Mouse (Mus musculus): ENCODE data around the gene Adcy7. TPM values are rescaled to one million over a fixed set of nuclear protein-coding genes. Genes with fewer than 3 reads are reported as not detected.

The Adcy7 gene
- polyA plus RNA-seq, 1 experiment from 2014 or later: 2.2 TPM

DNA sequence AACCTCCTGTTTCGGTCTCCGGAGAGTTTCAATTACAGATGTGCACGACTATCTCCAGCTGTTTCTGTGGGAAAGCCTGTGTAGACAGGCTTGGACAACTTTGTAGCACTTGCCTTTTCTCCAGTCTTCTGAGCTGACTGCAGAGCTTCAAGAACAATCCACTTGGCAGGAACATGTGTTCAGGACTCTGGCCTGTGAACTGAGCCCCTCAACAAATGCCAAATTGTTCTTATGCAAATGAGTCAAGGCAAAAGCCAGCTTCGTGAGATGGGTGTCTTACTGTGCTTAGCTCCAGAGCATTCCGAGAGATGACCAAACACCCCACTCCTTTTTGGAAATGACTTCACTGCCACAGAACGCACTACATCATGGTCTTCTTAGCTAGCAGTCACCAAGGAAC, 56.5 kb downstream of the Adcy7 start:
- no peak overlapping the region for H3K4me2 ChIP-seq (ENCODE audit: low read depth, low read length)
- H3K9ac ChIP-seq (replicated peaks; ENCODE audit: low read depth, low read length): no peak overlapping the region
- H3K4me1 ChIP-seq (ENCODE audit: control insufficient read depth, insufficient read depth, low read length): no peaks in the 10 kb centered on the region
- H3K36me3 ChIP-seq (ENCODE audit: control insufficient read depth, insufficient read depth, low read length): peaks cover 33% of the 10 kb centered on the region
- no peak for ATAC-seq (ENCODE audit: low read depth)
- 80% methylated on average over 6 of the region's 6 CpGs for WGBS
- no peak overlapping the region for H3K4me3 ChIP-seq (ENCODE audit: low read depth, low read length)
- H3K27me3 ChIP-seq (ENCODE audit: control insufficient read depth, insufficient read depth, low read length): no peaks in the 10 kb centered on the region
- H3K27ac ChIP-seq (ENCODE audit: low read depth, low read length): no peak overlapping the region
- no peaks in the 10 kb centered on the region for H3K9me3 ChIP-seq (ENCODE audit: control insufficient read depth, low read length)

- Histone ChIP-seq H3K9ac (replicated peaks; ENCODE audit: low read depth, low read length) (no peak overlapping the region), H3K9me3 (ENCODE audit: control insufficient read depth, low read length) (no peaks in the 10 kb centered on the region), H3K4me1 (ENCODE audit: control insufficient read depth, insufficient read depth, low read length) (no peaks in the 10 kb centered on the region), H3K27me3 (ENCODE audit: control insufficient read depth, insufficient read depth, low read length) (no peaks in the 10 kb centered on the region), H3K27ac (ENCODE audit: low read depth, low read length) (no peak overlapping the region), H3K36me3 (ENCODE audit: control insufficient read depth, insufficient read depth, low read length) (peaks cover 43% of the 10 kb centered on the region), H3K4me3 (ENCODE audit: low read depth, low read length) (no peak overlapping the region), H3K4me2 (ENCODE audit: low read depth, low read length) (no peak overlapping the region)
- ATAC-seq (ENCODE audit: low read depth): no peak
- 97% methylated on average over 3 of the region's 3 CpGs for WGBS
Observed at GRCm38 (mm10) chr8:88330816-88331215, 58.6 kb downstream of the Adcy7 start.

GRCm38 (mm10) chr8:88334384-88334783, 62.2 kb downstream of the Adcy7 start:
- peaks cover 46% of the 10 kb centered on the region for H3K36me3 ChIP-seq (ENCODE audit: control insufficient read depth, insufficient read depth, low read length)
- no peak for ATAC-seq (ENCODE audit: low read depth)
- H3K27ac ChIP-seq (ENCODE audit: low read depth, low read length): no peak overlapping the region
- H3K9me3 ChIP-seq (ENCODE audit: control insufficient read depth, low read length): no peaks in the 10 kb centered on the region
- H3K4me2 ChIP-seq (ENCODE audit: low read depth, low read length): no peak overlapping the region
- no peaks in the 10 kb centered on the region for H3K27me3 ChIP-seq (ENCODE audit: control insufficient read depth, insufficient read depth, low read length)
- no peak overlapping the region for H3K4me3 ChIP-seq (ENCODE audit: low read depth, low read length)
- no peaks in the 10 kb centered on the region for H3K4me1 ChIP-seq (ENCODE audit: control insufficient read depth, insufficient read depth, low read length)
- 93% methylated on average over 2 of the region's 2 CpGs for WGBS
- H3K9ac ChIP-seq (replicated peaks; ENCODE audit: low read depth, low read length): no peak overlapping the region

- Histone ChIP-seq H3K27ac (ENCODE audit: low read depth, low read length) (no peak overlapping the region), H3K4me2 (ENCODE audit: low read depth, low read length) (no peak overlapping the region), H3K4me3 (ENCODE audit: low read depth, low read length) (no peak overlapping the region), H3K27me3 (ENCODE audit: control insufficient read depth, insufficient read depth, low read length) (no peaks in the 10 kb centered on the region), H3K36me3 (ENCODE audit: control insufficient read depth, insufficient read depth, low read length) (peaks cover 52% of the 10 kb centered on the region), H3K9ac (replicated peaks; ENCODE audit: low read depth, low read length) (no peak overlapping the region), H3K4me1 (ENCODE audit: control insufficient read depth, insufficient read depth, low read length) (no peaks in the 10 kb centered on the region), H3K9me3 (ENCODE audit: control insufficient read depth, low read length) (no peaks in the 10 kb centered on the region)
- ATAC-seq (ENCODE audit: low read depth): no peak
- WGBS: 92% methylated on average over 3 of the region's 3 CpGs
Observed at GRCm38 (mm10) chr8:88334975-88335374, 62.8 kb downstream of the Adcy7 start.

DNA sequence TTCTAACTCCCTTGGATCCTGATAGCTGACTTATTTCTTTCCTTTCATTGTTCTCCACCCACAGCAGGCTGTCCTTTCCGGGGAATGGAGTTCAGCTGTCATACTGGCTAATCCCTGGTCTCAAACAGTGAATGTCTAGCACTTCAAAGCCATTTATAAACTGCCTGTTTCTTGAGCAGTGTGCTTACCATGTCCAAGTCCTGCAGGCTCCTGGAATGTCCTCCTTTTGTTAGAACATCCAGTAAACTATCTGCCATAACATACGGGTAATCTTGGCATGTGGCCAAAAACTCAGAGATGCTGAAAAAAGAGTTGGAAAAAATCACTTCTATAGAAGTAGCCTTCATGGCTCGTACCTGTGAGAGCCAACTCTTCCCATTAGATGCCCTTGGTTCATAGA, 67.0 kb downstream of the Adcy7 start:
- no peak overlapping the region for H3K4me2 ChIP-seq (ENCODE audit: low read depth, low read length)
- H3K27me3 ChIP-seq (ENCODE audit: control insufficient read depth, insufficient read depth, low read length): no peaks in the 10 kb centered on the region
- WGBS: 67% methylated on average over 3 of the region's 3 CpGs
- no peak for ATAC-seq (ENCODE audit: low read depth)
- H3K9ac ChIP-seq (replicated peaks; ENCODE audit: low read depth, low read length): no peak overlapping the region
- no peak overlapping the region for H3K27ac ChIP-seq (ENCODE audit: low read depth, low read length)
- no peaks in the 10 kb centered on the region for H3K4me1 ChIP-seq (ENCODE audit: control insufficient read depth, insufficient read depth, low read length)
- H3K4me3 ChIP-seq (ENCODE audit: low read depth, low read length): no peak overlapping the region
- no peaks in the 10 kb centered on the region for H3K9me3 ChIP-seq (ENCODE audit: control insufficient read depth, low read length)
- H3K36me3 ChIP-seq (ENCODE audit: control insufficient read depth, insufficient read depth, low read length): peaks cover 64% of the 10 kb centered on the region

DNA sequence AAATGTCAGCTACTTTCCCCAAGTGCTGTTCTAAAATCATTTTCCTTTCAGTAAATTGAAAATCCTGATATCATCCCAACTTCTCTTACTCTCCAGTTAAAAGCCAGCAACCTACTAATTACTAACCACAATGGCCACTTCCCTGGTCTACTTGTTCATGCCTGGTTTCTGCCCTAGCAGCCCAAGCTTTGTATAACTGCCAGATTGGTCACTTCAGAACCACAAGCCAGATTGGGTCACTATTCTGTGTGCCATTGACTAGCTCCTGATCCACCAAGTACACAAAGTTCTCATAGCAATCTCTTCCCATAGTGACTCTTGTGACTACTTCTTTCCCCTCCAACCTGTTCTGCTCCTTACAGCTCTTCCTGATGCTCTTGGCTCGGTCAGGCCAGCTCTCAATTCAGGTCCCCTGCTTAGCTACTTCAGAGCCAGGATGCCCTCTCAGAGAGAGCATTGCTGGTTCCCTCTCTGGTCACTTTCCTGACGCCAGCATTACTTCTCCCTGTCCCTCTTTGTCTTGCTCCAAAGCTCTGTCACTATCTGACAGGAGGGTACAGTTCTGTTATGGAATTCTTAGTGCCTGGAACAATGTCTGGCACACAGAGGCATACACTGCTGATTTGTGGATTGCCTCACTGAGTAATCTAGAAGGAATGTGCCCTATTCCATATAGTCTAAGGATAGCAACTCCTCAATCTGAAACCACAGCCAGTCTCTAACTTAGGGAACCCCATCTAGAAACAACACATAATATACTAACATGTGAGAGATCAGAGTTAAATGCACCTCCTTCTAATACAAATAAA, 67.9 kb downstream of the Adcy7 start:
- Histone ChIP-seq H3K36me3 (ENCODE audit: control insufficient read depth, insufficient read depth, low read length) (peaks cover 62% of the 10 kb centered on the region), H3K9ac (replicated peaks; ENCODE audit: low read depth, low read length) (no peak overlapping the region), H3K4me3 (ENCODE audit: low read depth, low read length) (no peak overlapping the region), H3K27me3 (ENCODE audit: control insufficient read depth, insufficient read depth, low read length) (no peaks in the 10 kb centered on the region), H3K4me1 (ENCODE audit: control insufficient read depth, insufficient read depth, low read length) (no peaks in the 10 kb centered on the region), H3K9me3 (ENCODE audit: control insufficient read depth, low read length) (no peaks in the 10 kb centered on the region), H3K4me2 (ENCODE audit: low read depth, low read length) (no peak overlapping the region), H3K27ac (ENCODE audit: low read depth, low read length) (no peak overlapping the region)
- no peak for ATAC-seq (ENCODE audit: low read depth)
- WGBS: 90% methylated on average over 2 of the region's 2 CpGs

DNA sequence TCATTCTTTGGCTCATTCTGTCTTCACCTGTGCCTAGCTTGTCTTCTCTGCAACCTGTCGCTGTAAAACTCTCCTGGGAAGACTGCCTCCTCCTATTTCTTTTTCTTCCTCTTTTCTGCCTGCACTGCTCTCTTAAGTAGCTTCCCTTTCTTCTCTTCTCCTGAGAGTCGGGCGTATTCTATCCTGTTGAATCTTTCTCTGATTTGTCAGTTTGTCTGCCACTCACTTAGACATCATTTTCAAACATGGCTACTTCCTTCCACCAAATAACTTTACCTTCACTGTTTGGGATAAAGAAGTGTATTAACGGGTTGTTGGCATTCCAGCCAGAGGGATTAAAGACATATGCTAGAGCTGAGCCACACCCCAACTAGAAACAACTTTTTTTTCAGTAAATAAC, 69.8 kb downstream of the Adcy7 start:
- H3K9me3 ChIP-seq (ENCODE audit: control insufficient read depth, low read length): no peaks in the 10 kb centered on the region
- 93% methylated on average over 4 of the region's 4 CpGs for WGBS
- no peaks in the 10 kb centered on the region for H3K4me1 ChIP-seq (ENCODE audit: control insufficient read depth, insufficient read depth, low read length)
- H3K36me3 ChIP-seq (ENCODE audit: control insufficient read depth, insufficient read depth, low read length): peaks cover 75% of the 10 kb centered on the region
- H3K27me3 ChIP-seq (ENCODE audit: control insufficient read depth, insufficient read depth, low read length): no peaks in the 10 kb centered on the region
- no peak overlapping the region for H3K4me2 ChIP-seq (ENCODE audit: low read depth, low read length)
- no peak overlapping the region for H3K9ac ChIP-seq (replicated peaks; ENCODE audit: low read depth, low read length)
- no peak overlapping the region for H3K27ac ChIP-seq (ENCODE audit: low read depth, low read length)
- no peak for ATAC-seq (ENCODE audit: low read depth)
- no peak overlapping the region for H3K4me3 ChIP-seq (ENCODE audit: low read depth, low read length)

GRCm38 (mm10) chr8:88349046-88349445, 76.8 kb downstream of the Adcy7 start:
- Histone ChIP-seq H3K9me3 (ENCODE audit: control insufficient read depth, low read length) (no peaks in the 10 kb centered on the region), H3K4me1 (ENCODE audit: control insufficient read depth, insufficient read depth, low read length) (no peaks in the 10 kb centered on the region), H3K4me3 (ENCODE audit: low read depth, low read length) (no peak overlapping the region), H3K27ac (ENCODE audit: low read depth, low read length) (no peak overlapping the region), H3K27me3 (ENCODE audit: control insufficient read depth, insufficient read depth, low read length) (no peaks in the 10 kb centered on the region), H3K4me2 (ENCODE audit: low read depth, low read length) (no peak overlapping the region), H3K36me3 (ENCODE audit: control insufficient read depth, insufficient read depth, low read length) (peaks cover 69% of the 10 kb centered on the region), H3K9ac (replicated peaks; ENCODE audit: low read depth, low read length) (no peak overlapping the region)
- 93% methylated on average over 2 of the region's 2 CpGs for WGBS
- no peak for ATAC-seq (ENCODE audit: low read depth)

GRCm38 (mm10) chr8:88357226-88357933, 85.2 kb downstream of the Adcy7 start:
- H3K4me2 ChIP-seq (ENCODE audit: low read depth, low read length): no peak overlapping the region
- peaks cover 31% of the 10 kb centered on the region; the same call in 1 of the 2 replicates for H3K36me3 ChIP-seq (ENCODE audit: control insufficient read depth, insufficient read depth, low read length)
- no peak for ATAC-seq (ENCODE audit: low read depth)
- no peaks in the 10 kb centered on the region for H3K27me3 ChIP-seq (ENCODE audit: control insufficient read depth, insufficient read depth, low read length)
- no peak overlapping the region for H3K9ac ChIP-seq (replicated peaks; ENCODE audit: low read depth, low read length)
- peaks cover 12% of the 10 kb centered on the region for H3K4me1 ChIP-seq (ENCODE audit: control insufficient read depth, insufficient read depth, low read length)
- H3K4me3 ChIP-seq (ENCODE audit: low read depth, low read length): no peak overlapping the region
- H3K27ac ChIP-seq (ENCODE audit: low read depth, low read length): no peak overlapping the region
- WGBS: 87% methylated on average over 5 of the region's 5 CpGs
- H3K9me3 ChIP-seq (ENCODE audit: control insufficient read depth, low read length): no peaks in the 10 kb centered on the region
